Mouse (Mus musculus) midbrain, embryonic 11.5 days (tissue): Measurements from ENCODE around the gene Zfp648. TPM values are rescaled to one million over a fixed set of nuclear protein-coding genes. Genes with fewer than 3 reads are reported as not detected.
A peak's percentile ranks its signal among the peaks of the same experiment; 100 is the strongest.

Experiments
- ATAC-seq: fragments of 200-750 bp; cut with Nextera tagmentation; 2 replicates; pipeline ENCODE4 v1.8.0; 2017; ENCODE audit warnings: moderate TSS enrichment, moderate library complexity; ENCODE audit not compliant: low FRiP score
- DNase-seq: peaks from one replicate; pipeline ENCODE4 v3.0.0; 2015; ENCODE audit warnings: low spot score; ENCODE audit errors: missing footprints
- H3K27ac ChIP-seq: fragments of 300-500 bp; sonication (generic); 2 replicates; pipeline ENCODE4 v1.5.1; 2014; ENCODE audit warnings: low read depth, low read length
- H3K27me3 ChIP-seq: fragments of 300-500 bp; sonication (generic); 2 replicates; pipeline ENCODE4 v1.6.1; 2014; ENCODE audit warnings: mild to moderate bottlenecking, low read length, moderate library complexity, mixed read lengths; ENCODE audit not compliant: control insufficient read depth, insufficient read depth
- H3K36me3 ChIP-seq: fragments of 300-500 bp; sonication (generic); 2 replicates; pipeline ENCODE4 v1.6.1; 2014; ENCODE audit warnings: mild to moderate bottlenecking, low read length, moderate library complexity, mixed read lengths; ENCODE audit not compliant: control insufficient read depth, insufficient read depth
- H3K4me1 ChIP-seq: fragments of 300-500 bp; sonication (generic); 2 replicates; pipeline ENCODE4 v1.6.1; 2014; ENCODE audit warnings: low read length; ENCODE audit not compliant: control insufficient read depth, insufficient read depth
- H3K4me2 ChIP-seq: fragments of 300-500 bp; sonication (generic); 2 replicates; pipeline ENCODE4 v1.6.1; 2014; ENCODE audit warnings: mild to moderate bottlenecking, moderate library complexity
- H3K4me3 ChIP-seq: fragments of 300-500 bp; sonication (generic); 2 replicates; pipeline ENCODE4 v1.5.1; 2014; ENCODE audit warnings: low read depth, low read length
- H3K9ac ChIP-seq: fragments of 300-500 bp; sonication (generic); 2 replicates; pipeline ENCODE4 v1.6.1; 2014; ENCODE audit warnings: low read length
- H3K9me3 ChIP-seq: fragments of 300-500 bp; sonication (generic); 2 replicates; pipeline ENCODE4 v1.6.1; 2016; ENCODE audit warnings: low read length; ENCODE audit not compliant: control insufficient read depth
- WGBS: fragments of 180-500 bp; shearing (Covaris S2); extraction: QIAGEN DNeasy Blood & Tissue Kit; methylation state at CpG from one replicate; pipeline ENCODE4 v1.1.7; 2014; 5-methylcytosine and 5-hydroxymethylcytosine counted together
- polyA plus RNA-seq: library from polyadenylated mRNA; unstranded; fragments of >200 nt; fragmentation: Nextera tagmentation; extraction: Ambion mirVana; gene quantifications from 2 replicates; pipeline ENCODE4 v1.2.1, GENCODE M21; 2014

Zfp648 gene
- polyA plus RNA-seq = not detected in 2 replicates

- Histone ChIP-seq H3K4me2 (no peak within 1 kb of the TSS), H3K36me3 (no peaks in the 10 kb centered on the region), H3K27me3 (peaks cover 31% of the 10 kb centered on the region), H3K4me3 (no peak within 1 kb of the TSS), H3K9me3 (no peaks in the 10 kb centered on the region), H3K27ac (no peak within 1 kb of the TSS), H3K4me1 (peaks cover 6% of the 10 kb centered on the region), H3K9ac (no peak within 1 kb of the TSS)
- ATAC-seq (no peak), DNase-seq (no peak)
- 32% methylated on average over 14 of the region's 14 CpGs for WGBS
Observed at GRCm38 (mm10) chr1:154200955-154201722, at the start of gene Zfp648. Gene Zfp648, plus strand, starts transcription at chr1:154201187.

- WGBS = 85% methylated on average over 1 of the region's 1 CpGs
- DNase-seq (no peak), ATAC-seq (no peak)
- Histone ChIP-seq H3K27ac (no peak overlapping the region), H3K9ac (no peak overlapping the region), H3K9me3 (no peaks in the 10 kb centered on the region), H3K4me1 (0 out of 2 replicates have a peak, but pooled peaks cover 7% of the 10 kb centered on the region), H3K4me2 (no peak overlapping the region), H3K4me3 (no peak overlapping the region), H3K27me3 (no peaks in the 10 kb centered on the region), H3K36me3 (no peaks in the 10 kb centered on the region)
Observed at GRCm38 (mm10) chr1:154152539-154152938, 48.4 kb upstream of the Zfp648 start.

- no peak for DNase-seq
- Histone ChIP-seq H3K9ac (no peak overlapping the region), H3K27me3 (no peaks in the 10 kb centered on the region), H3K4me3 (no peak overlapping the region), H3K9me3 (no peaks in the 10 kb centered on the region), H3K36me3 (no peaks in the 10 kb centered on the region), H3K4me2 (no peak overlapping the region), H3K4me1 (0 out of 2 replicates have a peak, but pooled peaks cover 7% of the 10 kb centered on the region), H3K27ac (no peak overlapping the region)
- WGBS = 93% methylated on average over 7 of the region's 7 CpGs
- no peak for ATAC-seq
Observed at GRCm38 (mm10) chr1:154153800-154154199, 47.2 kb upstream of the Zfp648 start.

- H3K36me3 ChIP-seq = no peaks in the 10 kb centered on the region
- peak overlapping the region; percentile 14; the same call in 1 of the 2 replicates for H3K27ac ChIP-seq
- no peaks in the 10 kb centered on the region for H3K9me3 ChIP-seq
- H3K4me2 ChIP-seq = no peak overlapping the region
- 0 out of 2 replicates have a peak, but pooled peaks cover 5% of the 10 kb centered on the region for H3K4me1 ChIP-seq
- DNase-seq = peak; percentile 85
- 0 out of 2 replicates have a peak overlapping the region, but pooled peaks have one; percentile 14 for H3K9ac ChIP-seq
- no peak overlapping the region for H3K4me3 ChIP-seq
- 67% methylated on average over 14 of the region's 14 CpGs for WGBS
- H3K27me3 ChIP-seq = no peaks in the 10 kb centered on the region
- peak; percentile 83 for ATAC-seq
Observed at GRCm38 (mm10) chr1:154156177-154157062, 44.6 kb upstream of the Zfp648 start.

GRCm38 (mm10) chr1:154157131-154157530 lies 43.9 kb upstream of the Zfp648 start:
- Histone ChIP-seq H3K9ac (no peak overlapping the region), H3K27ac (no peak overlapping the region), H3K4me1 (0 out of 2 replicates have a peak, but pooled peaks cover 5% of the 10 kb centered on the region), H3K4me3 (no peak overlapping the region), H3K36me3 (no peaks in the 10 kb centered on the region), H3K9me3 (no peaks in the 10 kb centered on the region), H3K4me2 (no peak overlapping the region), H3K27me3 (no peaks in the 10 kb centered on the region)
- peak; percentile 14; the same call in 1 of the 2 replicates for ATAC-seq
- WGBS = 64% methylated on average over 4 of the region's 4 CpGs
- DNase-seq = no peak

- no peak for ATAC-seq
- Histone ChIP-seq H3K36me3 (no peaks in the 10 kb centered on the region), H3K27me3 (no peaks in the 10 kb centered on the region), H3K27ac (no peak overlapping the region), H3K4me1 (no peaks in the 10 kb centered on the region), H3K4me3 (no peak overlapping the region), H3K4me2 (no peak overlapping the region), H3K9me3 (no peaks in the 10 kb centered on the region), H3K9ac (no peak overlapping the region)
- DNase-seq = no peak
- 87% methylated on average over 6 of the region's 6 CpGs for WGBS
Observed at GRCm38 (mm10) chr1:154167696-154168095, 33.3 kb upstream of the Zfp648 start.

GRCm38 (mm10) chr1:154175334-154175733 lies 25.7 kb upstream of the Zfp648 start:
- no peak for DNase-seq
- Histone ChIP-seq H3K27ac (no peak overlapping the region), H3K36me3 (no peaks in the 10 kb centered on the region), H3K4me2 (no peak overlapping the region), H3K4me3 (no peak overlapping the region), H3K9ac (no peak overlapping the region), H3K27me3 (no peaks in the 10 kb centered on the region), H3K4me1 (no peaks in the 10 kb centered on the region), H3K9me3 (no peaks in the 10 kb centered on the region)
- 80% methylated on average over 6 of the region's 6 CpGs for WGBS
- ATAC-seq = no peak

GRCm38 (mm10) chr1:154177781-154178180 lies 23.2 kb upstream of the Zfp648 start:
- no peaks in the 10 kb centered on the region for H3K27me3 ChIP-seq
- H3K4me3 ChIP-seq = no peak overlapping the region
- no peaks in the 10 kb centered on the region for H3K4me1 ChIP-seq
- H3K9ac ChIP-seq = no peak overlapping the region
- DNase-seq (no peak), ATAC-seq (no peak)
- no peak overlapping the region for H3K4me2 ChIP-seq
- H3K27ac ChIP-seq = no peak overlapping the region
- H3K36me3 ChIP-seq = no peaks in the 10 kb centered on the region
- WGBS = 90% methylated on average over 4 of the region's 4 CpGs
- H3K9me3 ChIP-seq = no peaks in the 10 kb centered on the region
